Comparison of ENCODE assay signal across 10 mouse cellular contexts in genomic region chr6:104312993-104313392, GRCm38 (mm10).
DNase-seq lines count a peak whose midpoint lies in the region; ATAC-seq and TF ChIP-seq lines count a peak whose summit lies in the region.
"Had no signal": no experiment of that assay in that cellular context is flagged by ENCODE, and none has a peak within 500 bp of the region (broad histone marks: within the 10 kb centered on the region; RNA-seq: fewer than 3 reads in every experiment).

No protein-coding gene starts in this region.

- no peaks in the 10 kb centered on the region for H3K27me3 ChIP-seq in midbrain, embryonic 13.5 days
- H3K27me3 ChIP-seq in midbrain, embryonic 10.5 days (ENCODE audit: low read depth, poor library complexity, severe bottlenecking) = no peaks in the 10 kb centered on the region
- no peaks in the 10 kb centered on the region for H3K27me3 ChIP-seq in hindbrain, embryonic 10.5 days (ENCODE audit: insufficient read depth, poor library complexity, severe bottlenecking)
- H3K27me3 ChIP-seq in heart, embryonic 12.5 days (replicated peaks) = no peaks in the 10 kb centered on the region
- H3K27me3 ChIP-seq in intestine, embryonic 15.5 days (replicated peaks) = no peaks in the 10 kb centered on the region
- H3K27me3 ChIP-seq: lung, embryonic 15.5 days had no signal

- H3K9ac ChIP-seq in midbrain, embryonic 13.5 days (replicated peaks) = no peak overlapping the region
- no peak overlapping the region for H3K9ac ChIP-seq in heart, embryonic 12.5 days
- H3K9ac ChIP-seq in intestine, embryonic 15.5 days = no peak overlapping the region
- H3K9ac ChIP-seq: lung, embryonic 15.5 days had no signal

- intact Hi-C loops in gastrocnemius, adult 2 months (cut with DNase I) = no loop called here

- H3K9me3 ChIP-seq in midbrain, embryonic 13.5 days = no peaks in the 10 kb centered on the region
- no peaks in the 10 kb centered on the region for H3K9me3 ChIP-seq in midbrain, embryonic 10.5 days (replicated peaks)
- H3K9me3 ChIP-seq in hindbrain, embryonic 10.5 days = no peaks in the 10 kb centered on the region
- H3K9me3 ChIP-seq in heart, embryonic 12.5 days (replicated peaks) = no peaks in the 10 kb centered on the region
- H3K9me3 ChIP-seq in intestine, embryonic 15.5 days = no peaks in the 10 kb centered on the region
- H3K9me3 ChIP-seq: lung, embryonic 15.5 days had no signal

- H3K27ac ChIP-seq in midbrain, embryonic 13.5 days = no peak overlapping the region
- H3K27ac ChIP-seq in midbrain, embryonic 10.5 days (replicated peaks) = no peak overlapping the region
- no peak overlapping the region for H3K27ac ChIP-seq in hindbrain, embryonic 10.5 days
- no peak overlapping the region for H3K27ac ChIP-seq in heart, embryonic 12.5 days (ENCODE audit: poor library complexity, severe bottlenecking)
- no peak overlapping the region for H3K27ac ChIP-seq in intestine, embryonic 15.5 days
- no peak overlapping the region for H3K27ac ChIP-seq in gastrocnemius, adult 2 months
- H3K27ac ChIP-seq: lung, embryonic 15.5 days had no signal

- DNase-seq in midbrain, embryonic 10.5 days (ENCODE audit: low spot score) = no peak
- DNase-seq in hindbrain, embryonic 10.5 days (ENCODE audit: low spot score) = peak; percentile 36
- DNase-seq in left cerebral cortex, adult 8-10 months (ENCODE audit: low spot score in 2 of 2) = peak; percentile 3 to 44
- no peak for DNase-seq in gastrocnemius, adult 2 months
- DNase-seq in kidney, adult 11 months = no peak
- DNase-seq: kidney, adult 8-10 months had no signal

- H3K36me3 ChIP-seq in midbrain, embryonic 13.5 days = no peaks in the 10 kb centered on the region
- H3K36me3 ChIP-seq in midbrain, embryonic 10.5 days = no peaks in the 10 kb centered on the region
- no peaks in the 10 kb centered on the region for H3K36me3 ChIP-seq in hindbrain, embryonic 10.5 days
- no peaks in the 10 kb centered on the region for H3K36me3 ChIP-seq in heart, embryonic 12.5 days
- no peaks in the 10 kb centered on the region for H3K36me3 ChIP-seq in intestine, embryonic 15.5 days
- H3K36me3 ChIP-seq: lung, embryonic 15.5 days had no signal

- no peaks in the 10 kb centered on the region for H3K4me1 ChIP-seq in midbrain, embryonic 13.5 days (replicated peaks)
- no peaks in the 10 kb centered on the region for H3K4me1 ChIP-seq in midbrain, embryonic 10.5 days
- no peaks in the 10 kb centered on the region for H3K4me1 ChIP-seq in hindbrain, embryonic 10.5 days (replicated peaks)
- H3K4me1 ChIP-seq in heart, embryonic 12.5 days (replicated peaks) = no peaks in the 10 kb centered on the region
- no peaks in the 10 kb centered on the region for H3K4me1 ChIP-seq in intestine, embryonic 15.5 days (replicated peaks)
- H3K4me1 ChIP-seq: lung, embryonic 15.5 days had no signal

- WGBS in midbrain, embryonic 13.5 days = 33% methylated on average over 3 of the region's 3 CpGs
- WGBS in midbrain, embryonic 10.5 days = 72% methylated on average over 3 of the region's 3 CpGs
- WGBS in hindbrain, embryonic 10.5 days = 43% methylated on average over 3 of the region's 3 CpGs
- WGBS in heart, embryonic 12.5 days = 75% methylated on average over 3 of the region's 3 CpGs
- 80% methylated on average over 3 of the region's 3 CpGs for WGBS in intestine, embryonic 15.5 days

- H3K4me2 ChIP-seq in midbrain, embryonic 13.5 days (replicated peaks) = no peak overlapping the region
- H3K4me2 ChIP-seq in heart, embryonic 12.5 days = no peak overlapping the region
- no peak overlapping the region for H3K4me2 ChIP-seq in intestine, embryonic 15.5 days (replicated peaks)
- H3K4me2 ChIP-seq: lung, embryonic 15.5 days had no signal

- H3K4me3 ChIP-seq in midbrain, embryonic 13.5 days (replicated peaks) = no peak overlapping the region
- H3K4me3 ChIP-seq in midbrain, embryonic 10.5 days = no peak overlapping the region
- H3K4me3 ChIP-seq in hindbrain, embryonic 10.5 days = no peak overlapping the region
- no peak overlapping the region for H3K4me3 ChIP-seq in heart, embryonic 12.5 days
- no peak overlapping the region for H3K4me3 ChIP-seq in intestine, embryonic 15.5 days (replicated peaks)
- H3K4me3 ChIP-seq in gastrocnemius, adult 2 months = no peak overlapping the region
- H3K4me3 ChIP-seq: lung, embryonic 15.5 days had no signal

- ATAC-seq in midbrain, embryonic 13.5 days = peak; percentile 83; the same call in 1 of the 2 replicates
- no peak for ATAC-seq in heart, embryonic 12.5 days (ENCODE audit: insufficient number of reproducible peaks, low FRiP score)
- no peak for ATAC-seq in intestine, embryonic 15.5 days

- TF ChIP-seq CTCF in gastrocnemius, adult 2 months (IDR thresholded peaks at IDR 0.05) = no peak

Comparison
In these comparisons a context has a peak if more than half of its experiments do, and no peak if none do; other contexts are left out.
1. DNase-seq: peak in hindbrain, embryonic 10.5 days (single experiment) and left cerebral cortex, adult 8-10 months (2 of 2); none in midbrain, embryonic 10.5 days (single experiment), gastrocnemius, adult 2 months (single experiment) and kidney, adult 11 months (single experiment).